Mouse (Mus musculus) yolk sac, embryonic 10.5 days (tissue): ENCODE data around the gene Adcy1.
A peak's percentile ranks its signal among the peaks of the same experiment; 100 is the strongest.

Experiments used
- DNase-seq: peaks from one replicate; pipeline ENCODE4 v3.0.0-alpha.2; 2017; ENCODE audit warnings: low spot score

Adcy1 gene

DNA sequence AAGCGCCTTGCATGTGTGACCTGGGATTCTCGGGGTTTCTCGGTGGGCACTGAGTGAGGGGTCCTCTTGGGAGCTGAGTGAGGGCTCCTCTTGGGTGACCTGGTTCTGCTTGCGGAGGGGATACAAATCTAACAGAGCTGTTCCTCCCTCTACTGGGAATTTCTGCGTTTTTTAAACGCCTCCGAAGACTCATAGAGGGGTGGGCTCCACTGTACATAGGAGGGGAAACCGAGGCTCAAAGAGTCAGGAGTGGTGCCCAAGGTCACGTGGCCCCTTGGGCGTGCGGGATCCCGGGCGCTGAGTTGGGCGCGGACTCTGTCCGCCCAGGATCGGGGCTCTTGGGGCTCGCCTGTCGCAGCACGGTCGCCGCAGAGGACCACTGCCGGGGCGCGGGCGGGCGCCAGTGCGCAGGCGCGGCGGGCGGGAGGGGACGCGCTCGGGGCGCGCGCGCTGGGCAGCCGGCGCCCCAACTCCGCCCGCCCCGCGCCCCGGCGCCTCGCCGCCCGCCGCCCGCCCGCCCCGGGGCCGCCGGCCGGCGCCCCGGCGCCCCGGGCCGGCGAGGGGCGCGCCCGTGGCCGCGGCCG lies at the start of gene Adcy1:
Gene Adcy1 (plus strand): TSS at position 489 of the 584 bp plus-strand sequence.
- no peak for DNase-seq

DNA sequence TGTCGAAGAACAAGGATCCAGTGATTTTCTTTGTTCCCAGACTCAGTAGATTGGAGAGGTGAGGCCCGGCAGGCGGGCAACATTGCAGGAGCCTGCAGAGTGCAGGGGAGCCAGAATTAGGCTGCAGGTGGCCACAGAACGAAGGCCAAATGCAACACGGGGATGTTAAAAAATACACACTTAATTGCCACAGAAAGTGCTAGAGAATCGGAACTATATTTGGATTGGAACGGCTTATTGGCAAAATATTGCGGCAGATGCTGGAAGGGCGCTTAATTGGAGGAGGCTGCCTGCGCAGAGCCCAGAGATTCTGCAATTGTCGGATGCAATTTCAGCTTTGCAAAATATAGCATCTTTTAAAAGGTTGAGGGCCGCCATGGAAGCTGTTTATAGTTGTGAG lies 46.4 kb upstream of the Adcy1 start:
- DNase-seq, result no peak

DNA sequence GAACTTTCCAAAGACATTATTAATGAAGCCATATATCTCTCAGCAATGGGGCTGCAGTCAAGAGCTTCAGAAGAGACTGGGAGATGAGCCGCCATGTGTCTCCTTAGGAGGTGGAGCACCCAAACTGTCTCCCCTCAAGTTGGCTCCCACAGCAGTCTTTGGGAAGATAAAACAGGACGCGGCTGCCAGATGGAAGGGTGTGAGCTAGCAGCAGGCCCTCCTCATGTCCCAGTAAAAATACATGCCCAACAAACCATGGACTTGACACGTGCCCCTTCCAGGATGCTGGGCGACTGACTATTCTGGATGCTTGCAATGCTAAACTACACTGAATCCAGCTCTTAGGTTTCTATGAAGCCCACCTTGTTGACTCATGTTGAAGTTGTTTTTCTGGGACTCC lies 45.2 kb upstream of the Adcy1 start:
- DNase-seq, result no peak

DNA sequence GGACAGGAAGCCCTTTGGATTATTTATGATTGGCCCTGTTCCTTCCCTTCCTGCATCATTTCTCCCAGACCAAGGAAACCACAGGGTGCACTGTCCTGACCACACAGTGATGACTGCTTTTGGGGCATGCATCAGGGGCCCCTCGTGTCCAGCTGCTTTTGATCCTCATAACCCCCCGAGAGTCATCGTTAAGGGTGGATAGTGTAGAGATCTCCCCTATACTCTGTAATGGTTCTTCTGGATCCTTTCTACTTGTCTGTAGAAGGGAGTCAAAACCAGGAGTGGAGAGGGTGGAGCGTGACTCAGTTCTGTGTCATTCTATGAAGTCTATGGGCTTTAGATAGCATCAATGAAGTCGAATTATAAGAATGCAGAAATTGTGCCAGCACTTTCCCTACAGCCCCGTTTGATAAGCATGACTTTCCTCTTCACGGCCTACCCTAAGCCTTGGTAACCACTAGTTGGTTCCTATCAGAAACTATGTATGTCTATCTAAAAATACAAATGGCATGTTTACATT lies 44.2 kb upstream of the Adcy1 start:
- DNase-seq, result no peak

DNA sequence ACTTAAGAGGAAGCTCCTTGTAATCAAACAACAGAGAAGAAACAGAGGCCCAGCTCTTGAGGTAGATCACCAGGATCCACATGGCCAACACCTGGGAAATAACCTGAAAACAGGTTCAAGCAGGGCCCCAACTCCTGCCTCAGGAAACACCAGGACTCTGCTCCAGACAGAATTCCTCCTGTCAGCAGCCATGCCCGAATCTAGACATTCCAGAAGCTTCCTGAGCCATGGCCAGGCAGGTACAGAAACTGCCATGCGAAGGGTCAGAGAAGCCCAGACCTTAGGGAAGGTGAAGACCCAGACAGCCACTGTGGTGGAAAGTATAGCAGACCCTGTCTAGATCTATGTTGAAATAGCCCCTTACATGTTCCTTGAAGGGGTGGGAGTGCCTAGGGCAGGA lies 30.2 kb upstream of the Adcy1 start:
- no peak for DNase-seq

DNA sequence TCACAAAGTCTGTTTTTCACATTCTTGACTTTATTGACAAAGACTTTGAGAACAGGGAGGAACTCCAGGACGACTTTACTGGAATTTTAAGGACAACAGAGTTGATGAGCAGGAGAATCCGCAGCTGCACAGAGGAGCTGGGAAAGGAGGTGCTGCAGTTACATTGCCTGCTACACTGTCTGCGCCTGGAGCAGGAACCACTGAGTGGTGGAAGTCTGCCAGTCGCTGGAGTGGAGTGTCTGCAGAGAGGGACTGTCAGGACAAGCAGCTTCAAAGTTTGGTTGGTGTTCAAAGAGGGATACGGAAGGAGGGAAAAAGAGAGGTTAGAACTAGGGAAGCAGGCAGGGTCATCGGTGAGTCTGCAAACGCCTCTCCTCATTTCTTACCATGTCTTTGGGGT lies 23.6 kb upstream of the Adcy1 start:
- no peak for DNase-seq

DNA sequence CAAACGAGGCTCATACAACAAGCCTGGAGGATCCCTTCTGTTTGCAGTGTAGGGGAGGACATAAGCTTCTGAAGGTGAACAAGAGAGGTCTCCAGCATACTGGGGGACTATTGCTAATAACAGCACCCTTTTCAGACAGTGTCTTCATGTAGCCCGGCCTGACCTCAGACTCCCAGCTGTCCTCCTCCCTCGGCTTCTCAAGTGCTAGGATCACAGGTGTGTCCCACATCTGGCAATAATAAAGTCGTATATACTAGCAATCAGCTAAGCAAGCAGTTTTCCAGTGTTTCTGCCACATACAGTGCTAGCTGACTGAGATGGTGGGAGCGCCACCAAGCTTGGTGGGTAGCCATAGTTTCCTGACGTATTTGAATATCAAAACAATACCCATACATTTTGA lies 22.5 kb upstream of the Adcy1 start:
- DNase-seq, result no peak

DNA sequence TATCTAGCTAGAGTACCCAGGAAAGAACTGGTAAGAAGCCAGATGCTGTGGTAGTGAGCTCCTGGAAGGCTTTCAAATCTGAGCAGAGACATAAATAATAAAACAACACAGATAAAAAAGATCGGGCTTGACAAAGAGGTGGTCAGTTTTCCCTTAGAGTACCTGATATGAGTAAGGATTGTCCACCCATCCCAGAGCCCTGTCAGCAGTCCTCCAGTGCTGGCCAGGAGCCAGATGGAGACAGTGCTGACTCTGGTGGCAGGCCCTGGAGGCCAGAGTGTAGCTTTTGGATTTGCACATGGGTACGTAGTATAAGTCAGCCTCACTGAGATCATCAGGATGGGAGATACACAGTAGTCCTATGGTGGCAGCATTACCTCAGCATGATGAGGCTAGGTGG lies 16.1 kb upstream of the Adcy1 start:
- DNase-seq, result no peak

DNA sequence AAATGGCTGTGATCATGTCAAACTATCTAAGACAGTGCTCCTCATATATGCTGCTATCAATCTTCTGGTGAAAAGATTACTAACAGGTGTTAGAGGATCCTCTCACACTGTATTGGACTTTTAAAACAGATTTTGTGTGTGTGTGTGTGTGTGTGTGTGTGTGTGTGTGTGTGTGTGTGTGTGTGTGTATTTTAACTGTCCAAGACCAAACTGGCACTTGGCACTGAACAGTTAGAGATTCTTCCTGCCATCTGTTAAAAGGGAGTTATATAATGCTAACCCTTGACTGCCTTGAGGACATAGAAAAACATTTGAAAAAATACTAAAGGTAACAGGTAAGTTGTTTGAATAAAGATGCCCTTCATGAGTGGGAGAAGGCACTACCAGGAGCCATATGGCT lies 15.7 kb upstream of the Adcy1 start:
- DNase-seq, result no peak

DNA sequence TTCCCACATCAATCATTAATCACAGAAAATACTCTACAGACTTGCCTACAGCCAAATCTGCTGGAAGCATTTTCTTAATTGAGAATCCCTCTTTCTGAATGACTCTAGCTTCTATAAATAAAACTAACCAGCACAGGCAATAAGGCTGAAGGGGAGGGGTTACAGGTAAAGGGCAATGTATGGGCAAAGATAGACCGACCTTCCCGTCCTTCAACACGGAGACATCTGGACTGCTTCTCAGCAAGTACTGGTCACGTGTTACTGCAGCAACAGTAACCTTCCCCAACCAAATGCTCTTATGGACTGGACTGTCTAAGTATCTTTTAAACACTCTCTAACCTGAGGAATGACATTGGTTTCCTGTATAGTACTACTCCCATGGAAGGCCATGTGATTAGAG lies 9.6 kb upstream of the Adcy1 start:
- no peak for DNase-seq

DNA sequence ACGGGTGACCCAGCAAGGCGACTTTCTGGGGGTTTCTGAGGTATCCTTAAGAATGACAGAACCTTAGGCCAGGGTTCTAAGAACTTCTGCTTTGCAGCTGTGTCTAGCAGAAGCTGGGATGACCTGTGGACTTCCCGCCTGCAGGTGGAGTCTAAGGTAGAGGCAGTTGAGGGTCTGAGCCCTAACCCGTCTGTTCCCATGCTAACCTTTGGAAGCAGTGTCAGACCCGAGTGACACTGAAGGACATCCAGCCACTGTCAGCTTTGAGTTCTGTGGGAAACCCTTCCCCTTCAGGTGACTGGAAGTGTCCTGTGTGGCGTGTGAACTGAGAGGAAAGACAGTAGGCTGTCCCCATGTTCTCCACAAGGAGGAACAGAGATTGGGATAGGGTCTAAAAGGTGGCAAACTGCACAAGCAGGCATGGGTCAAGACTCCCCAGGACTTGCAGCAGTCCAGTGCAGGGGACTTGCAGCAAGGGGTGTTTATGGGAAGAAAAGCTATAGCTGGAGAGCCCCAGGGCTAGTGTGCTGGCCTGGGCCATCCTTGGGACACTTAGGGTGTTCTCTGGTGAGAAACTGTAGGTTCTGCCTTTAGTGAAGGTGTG lies 8.5 kb upstream of the Adcy1 start:
- no peak for DNase-seq

DNA sequence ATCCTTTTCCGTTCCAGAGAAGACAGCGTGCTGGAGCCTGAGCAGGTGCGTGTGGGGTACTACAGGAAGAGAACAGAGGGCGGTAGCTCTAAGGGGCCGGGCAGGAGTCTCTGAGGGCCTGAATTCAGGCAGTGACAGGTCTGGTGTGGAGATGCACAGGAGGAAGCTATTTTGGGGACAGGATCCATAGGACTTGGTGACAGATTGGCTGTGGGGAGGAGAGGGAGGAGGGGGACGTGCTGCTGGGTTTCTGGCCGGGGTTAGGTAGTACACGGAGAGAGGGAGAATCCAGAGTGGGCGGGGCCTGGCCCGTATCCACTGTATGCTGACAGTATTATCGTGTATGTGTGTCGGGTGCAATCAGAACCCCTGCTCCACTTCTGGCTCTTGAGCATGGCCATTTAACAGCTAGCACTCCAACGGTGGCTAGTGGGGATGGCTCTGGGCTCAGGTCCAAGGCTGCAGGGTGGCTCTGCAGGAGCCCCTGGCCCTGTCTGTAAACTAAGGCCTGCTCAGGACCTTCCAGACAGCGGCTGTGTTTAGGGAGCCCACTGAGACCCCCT lies 7.8 kb upstream of the Adcy1 start:
- DNase-seq, result no peak

DNA sequence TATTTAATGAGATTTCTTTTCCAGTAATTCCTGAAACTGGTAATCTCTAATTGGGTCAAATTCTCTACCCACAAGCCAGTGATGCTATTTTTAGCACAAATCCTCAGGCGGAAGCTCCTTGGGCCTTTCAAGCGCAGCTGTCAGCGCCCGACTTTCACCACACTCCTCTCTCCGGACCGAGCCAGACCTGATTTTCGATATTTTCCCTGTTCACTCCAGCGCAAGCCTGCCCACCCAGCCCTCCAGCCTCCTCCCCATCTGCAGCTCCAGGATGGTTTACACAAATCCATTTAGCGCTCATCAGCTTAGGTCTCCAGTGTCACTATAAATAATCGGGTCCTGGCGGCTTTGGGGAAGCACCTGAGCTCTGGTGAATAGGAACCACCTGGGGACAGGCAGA lies 7.2 kb upstream of the Adcy1 start:
- no peak for DNase-seq

DNA sequence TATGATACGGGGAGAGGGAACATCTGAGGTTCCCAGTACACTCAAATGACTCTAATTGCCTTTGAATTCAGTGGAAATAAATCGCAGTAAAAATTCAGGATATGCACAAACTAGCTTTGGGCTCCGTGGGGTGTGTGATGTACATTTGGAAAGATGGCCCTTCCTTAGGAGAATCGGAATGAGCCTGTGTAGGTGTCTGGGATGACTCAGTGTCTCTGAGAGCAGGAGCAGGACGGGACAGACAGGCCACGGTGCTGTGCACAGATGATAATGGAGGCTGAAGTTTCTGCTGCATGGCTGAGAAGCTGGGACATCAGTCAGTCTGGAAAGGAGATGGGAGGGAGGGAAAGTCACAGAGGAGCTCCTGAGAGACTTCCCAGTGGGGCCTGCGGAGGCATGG lies 5.5 kb upstream of the Adcy1 start:
- DNase-seq, result no peak

DNA sequence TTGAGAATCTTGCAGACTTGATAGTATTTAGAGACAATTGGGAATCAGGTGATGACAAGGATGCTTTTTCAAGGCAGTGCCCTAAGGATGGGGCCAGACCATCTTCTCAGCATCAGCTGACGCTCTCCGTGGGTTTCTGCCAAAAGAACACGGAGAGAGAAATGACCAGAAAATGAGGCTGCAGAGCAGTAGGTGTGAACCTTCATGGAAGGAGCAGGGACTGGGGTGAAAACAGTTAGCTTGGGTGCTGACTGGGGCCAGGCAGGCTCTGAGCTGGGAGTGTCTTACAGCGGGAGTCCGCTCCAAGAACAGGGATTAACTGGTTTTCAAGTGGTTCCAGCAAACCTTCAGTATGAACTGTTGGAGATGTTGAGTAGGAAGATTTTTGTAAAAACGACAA lies 1.3 kb upstream of the Adcy1 start:
- DNase-seq, result no peak

DNA sequence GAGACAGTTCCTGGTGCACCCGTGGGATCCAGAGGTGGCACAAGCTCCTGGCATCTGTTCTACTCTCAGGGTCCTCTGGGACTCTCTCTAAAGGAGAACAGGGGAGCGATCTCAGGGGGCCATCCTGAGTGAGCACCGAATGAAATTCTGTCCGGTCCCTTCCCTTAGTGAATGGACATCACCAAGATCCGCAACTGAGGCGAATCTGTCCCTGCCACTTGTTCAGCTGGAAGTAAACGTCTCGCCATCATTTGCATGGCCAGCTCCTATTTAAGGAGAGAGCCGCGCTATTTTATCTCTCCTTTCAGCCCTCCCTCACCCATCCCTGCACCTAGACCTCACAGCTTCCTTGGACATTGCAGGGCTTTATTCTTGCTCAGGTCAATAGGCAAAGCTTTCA lies 723 bp upstream of the Adcy1 start:
- no peak for DNase-seq

DNA sequence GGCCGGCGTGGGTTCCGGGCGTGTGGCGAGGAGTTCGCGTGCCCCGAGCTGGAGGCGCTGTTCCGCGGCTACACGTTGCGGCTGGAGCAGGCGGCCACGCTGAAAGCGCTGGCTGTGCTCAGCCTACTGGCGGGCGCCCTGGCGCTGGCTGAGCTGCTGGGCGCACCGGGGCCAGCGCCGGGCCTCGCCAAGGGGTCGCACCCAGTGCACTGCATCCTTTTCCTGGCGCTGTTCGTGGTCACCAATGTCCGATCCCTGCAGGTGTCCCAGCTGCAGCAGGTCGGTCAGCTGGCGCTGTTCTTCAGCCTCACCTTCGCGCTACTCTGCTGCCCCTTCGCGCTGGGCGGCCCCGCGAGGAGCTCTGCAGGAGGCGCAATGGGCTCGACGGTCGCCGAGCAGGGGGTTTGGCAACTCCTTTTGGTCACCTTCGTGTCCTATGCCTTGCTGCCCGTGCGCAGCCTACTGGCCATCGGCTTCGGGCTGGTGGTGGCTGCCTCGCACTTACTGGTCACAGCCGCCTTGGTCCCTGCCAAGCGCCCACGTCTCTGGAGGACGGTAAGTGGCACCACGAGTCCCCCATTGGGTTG lies 485 bp downstream of the Adcy1 start:
- DNase-seq, result peak; percentile 18

DNA sequence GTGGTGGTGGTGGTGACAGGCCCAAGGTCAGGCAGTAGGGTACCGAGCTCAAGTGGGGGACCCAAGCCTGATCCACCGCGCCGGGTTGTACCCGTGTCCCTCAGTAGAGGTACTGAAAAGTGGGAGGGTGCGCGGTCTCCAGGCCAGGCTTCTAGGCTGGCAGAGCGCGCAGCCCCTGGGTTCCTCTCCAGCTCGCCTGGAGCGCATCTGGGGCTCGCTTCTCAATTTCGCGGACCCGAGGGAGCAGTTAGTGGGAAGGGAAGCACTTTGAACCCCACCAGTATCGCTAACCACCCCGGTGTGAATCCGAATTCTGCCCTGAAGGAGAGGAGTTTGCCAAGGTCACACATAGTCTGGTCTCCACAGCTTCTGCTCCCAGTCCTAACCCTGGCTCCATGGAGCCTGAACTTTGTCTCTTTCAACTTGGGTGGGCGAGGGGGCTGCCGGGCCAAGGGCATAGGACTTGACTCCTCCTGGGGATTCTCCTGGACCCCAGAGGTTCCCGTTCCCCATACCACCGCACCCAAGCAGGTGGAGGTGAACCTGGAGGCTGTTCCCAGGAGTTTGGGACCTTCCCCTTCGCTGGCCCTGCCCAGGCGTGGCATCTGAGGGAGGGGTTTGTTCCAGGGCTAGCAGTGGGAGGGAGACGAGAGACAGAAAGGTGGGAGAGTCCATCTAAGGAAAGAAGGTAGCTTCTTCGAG lies 1.3 kb downstream of the Adcy1 start:
- DNase-seq, result no peak

DNA sequence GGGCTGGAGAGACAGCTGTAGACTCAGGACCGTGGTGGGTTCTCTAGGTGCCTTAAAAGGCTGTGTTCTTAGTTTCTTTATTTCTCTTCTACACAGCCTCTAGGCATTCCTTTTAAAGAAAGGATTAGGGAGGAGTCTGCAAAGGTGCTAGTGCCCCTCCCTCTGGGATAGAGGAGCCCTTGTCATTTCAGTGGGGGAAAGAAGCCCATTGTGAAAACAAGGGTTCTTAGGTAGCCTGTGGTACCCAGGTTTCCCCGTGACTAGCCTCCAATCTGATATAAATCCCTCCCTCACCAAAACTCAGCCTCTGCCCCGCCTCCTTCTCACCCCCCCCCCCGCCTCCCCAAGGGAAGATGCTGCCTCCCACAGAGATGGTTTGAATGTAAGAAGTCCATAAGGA lies 2.1 kb downstream of the Adcy1 start:
- no peak for DNase-seq

DNA sequence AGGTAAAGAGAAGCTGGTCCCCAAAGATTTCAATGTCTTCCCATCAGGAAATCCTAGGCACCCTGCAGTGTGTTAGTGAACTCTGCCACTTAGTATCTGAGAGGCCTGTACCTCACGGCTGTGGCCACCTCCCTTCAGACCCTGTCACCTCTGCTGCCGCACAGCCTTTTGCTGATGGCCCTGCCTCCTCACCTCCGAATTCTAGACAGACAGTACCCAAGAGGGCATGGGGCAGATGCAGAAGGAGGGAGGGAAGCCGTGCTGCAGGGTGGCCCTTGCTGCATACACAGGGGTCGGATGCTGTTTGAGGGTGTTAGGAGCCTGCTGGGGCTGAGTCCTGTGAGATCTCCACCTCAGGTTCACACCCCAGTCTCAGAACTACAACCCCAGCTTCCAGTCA lies 2.6 kb downstream of the Adcy1 start:
- DNase-seq, result no peak

DNA sequence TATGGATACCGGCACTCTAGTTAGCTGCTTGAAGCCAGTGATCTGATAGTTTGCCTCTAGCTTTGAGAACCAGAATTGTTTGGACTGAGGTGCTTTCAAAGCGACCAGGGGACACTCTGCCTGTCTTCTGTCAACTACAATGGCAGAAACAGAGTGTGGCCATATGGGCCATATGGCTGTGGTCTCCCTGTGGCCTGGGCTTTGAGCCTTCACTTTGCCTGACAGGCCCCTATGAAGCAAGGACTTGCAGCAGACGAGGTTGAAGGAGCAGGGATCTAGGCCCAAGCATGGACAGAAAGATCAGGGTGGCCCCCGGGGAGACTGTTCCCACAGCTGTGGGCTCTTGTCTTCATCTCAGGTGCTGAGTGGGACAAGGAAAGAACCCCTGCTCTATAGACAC lies 4.0 kb downstream of the Adcy1 start:
- DNase-seq, result no peak

DNA sequence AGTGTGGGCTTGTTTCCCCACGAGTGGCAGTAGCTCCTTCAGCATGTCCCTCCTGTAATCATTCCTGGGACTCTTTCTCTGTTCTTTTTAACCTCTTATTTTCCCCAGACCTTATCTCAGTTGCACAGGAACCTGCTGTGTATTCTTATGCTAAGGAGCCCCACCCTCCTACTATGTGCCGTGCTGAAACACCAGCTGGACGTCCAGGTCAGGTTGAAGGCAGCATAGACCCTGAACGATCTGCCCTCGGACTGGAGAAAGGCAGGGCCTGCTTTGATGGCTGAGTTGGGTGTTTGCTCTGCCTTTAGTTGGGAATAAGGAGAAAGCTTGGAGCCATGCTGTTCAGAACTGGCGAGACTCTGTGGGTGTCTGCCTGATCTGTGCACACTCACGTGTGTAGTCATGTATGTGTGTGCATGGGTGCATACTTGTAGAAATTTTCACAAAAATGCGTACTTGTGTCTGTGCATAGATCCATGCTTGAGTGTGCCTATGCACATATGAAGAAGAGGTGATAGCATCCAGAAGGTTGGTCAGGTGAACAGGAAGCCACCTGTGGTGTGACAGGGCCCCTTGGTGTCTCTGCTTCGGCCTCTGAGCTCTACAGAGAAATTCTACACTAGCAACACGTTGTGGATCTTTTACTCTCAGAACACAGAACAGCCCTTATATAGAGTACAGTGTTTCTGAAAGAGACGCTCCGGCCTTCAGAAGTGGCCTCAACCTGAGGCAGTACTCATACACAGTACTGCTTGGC lies 5.4 kb downstream of the Adcy1 start:
- no peak for DNase-seq
